Mouse (Mus musculus): ENCODE measurements around the gene A730071L15Rik.

- TF ChIP-seq CTCF (IDR thresholded peaks at IDR 0.05; ENCODE audit: insufficient read depth, low read length) (no peak), POLR2A (IDR thresholded peaks at IDR 0.05; ENCODE audit: borderline replicate concordance, extremely low read depth, low read depth, low read length) (no peak)
Observed at GRCm38 (mm10) chr11:6224541-6225229, 24.9 kb downstream of the A730071L15Rik start.

Measured in lung, adult 2 months (tissue).